Mouse (Mus musculus): Measurements from ENCODE around the gene Rnf115. TPM values are rescaled to one million over a fixed set of nuclear protein-coding genes. Genes with fewer than 3 reads are reported as not detected.

The Rnf115 gene
- polyA plus RNA-seq, 1 experiment from 2014 or later: 42.0 TPM

- no peak overlapping the region for H3K4me3 ChIP-seq (replicated peaks)
- H3K4me2 ChIP-seq (replicated peaks): no peak overlapping the region
- no peak overlapping the region for H3K27ac ChIP-seq (replicated peaks)
- 71% methylated on average over 7 of the region's 7 CpGs for WGBS
- no peaks in the 10 kb centered on the region for H3K9me3 ChIP-seq (replicated peaks)
- H3K27me3 ChIP-seq: no peaks in the 10 kb centered on the region
- no peaks in the 10 kb centered on the region for H3K36me3 ChIP-seq
- H3K9ac ChIP-seq: no peak overlapping the region
- no peak for ATAC-seq (ENCODE audit: insufficient number of reproducible peaks, low FRiP score, low TSS enrichment, low read depth)
- no peaks in the 10 kb centered on the region for H3K4me1 ChIP-seq
These were observed 111.7 kb downstream of the Rnf115 start for GRCm38 (mm10) chr3:96838996-96839645.

Other genes with a start within 250 kb of the Rnf115 start
- gene Hfe2, start 202.5 kb upstream of the Rnf115 start, polyA plus RNA-seq (2015; fragmentation: Nextera tagmentation; extraction: Ambion mirVana): 12.4 and 16.1 TPM in 2 replicates
- 179 and 184 TPM in 2 replicates for gene Txnip, start 169.7 kb upstream of the Rnf115 start, polyA plus RNA-seq (2015; fragmentation: Nextera tagmentation; extraction: Ambion mirVana)
- 1.5 and 2.0 TPM in 2 replicates for gene Gm16253, start 150.7 kb upstream of the Rnf115 start, polyA plus RNA-seq (2015; fragmentation: Nextera tagmentation; extraction: Ambion mirVana)
- 43.6 and 48.5 TPM in 2 replicates for gene Polr3gl, start 133.5 kb upstream of the Rnf115 start, polyA plus RNA-seq (2015; fragmentation: Nextera tagmentation; extraction: Ambion mirVana)
- 2.2 and 3.0 TPM in 2 replicates for gene Ankrd34a, start 131.0 kb upstream of the Rnf115 start, polyA plus RNA-seq (2015; fragmentation: Nextera tagmentation; extraction: Ambion mirVana)
- gene Lix1l, start 126.5 kb upstream of the Rnf115 start, polyA plus RNA-seq (2015; fragmentation: Nextera tagmentation; extraction: Ambion mirVana): 8.7 and 10.1 TPM in 2 replicates
- 119 and 121 TPM in 2 replicates for gene Rbm8a, start 97.7 kb upstream of the Rnf115 start, polyA plus RNA-seq (2015; fragmentation: Nextera tagmentation; extraction: Ambion mirVana)
- 54.7 and 58.7 TPM in 2 replicates for gene Pex11b, start 92.3 kb upstream of the Rnf115 start, polyA plus RNA-seq (2015; fragmentation: Nextera tagmentation; extraction: Ambion mirVana)
- 0.43 and 0.45 TPM in 2 replicates for gene Gm42957, start 92.2 kb upstream of the Rnf115 start, polyA plus RNA-seq (2015; fragmentation: Nextera tagmentation; extraction: Ambion mirVana)
- 6.3 and 6.9 TPM in 2 replicates for gene Itga10, start 82.1 kb upstream of the Rnf115 start, polyA plus RNA-seq (2015; fragmentation: Nextera tagmentation; extraction: Ambion mirVana)
- gene Ankrd35, start 57.5 kb upstream of the Rnf115 start, polyA plus RNA-seq (2015; fragmentation: Nextera tagmentation; extraction: Ambion mirVana): 10.2 TPM in 2 replicates
- gene Pias3, start 31.3 kb upstream of the Rnf115 start, polyA plus RNA-seq (2015; fragmentation: Nextera tagmentation; extraction: Ambion mirVana): 65.4 and 74.1 TPM in 2 replicates
- gene Nudt17, start 19.1 kb upstream of the Rnf115 start, polyA plus RNA-seq (2015; fragmentation: Nextera tagmentation; extraction: Ambion mirVana): 15.3 and 16.3 TPM in 2 replicates
- gene Polr3c, start within 50 bp of the Rnf115 start, polyA plus RNA-seq (2015; fragmentation: Nextera tagmentation; extraction: Ambion mirVana): 32.3 and 32.8 TPM in 2 replicates
- not detected in 2 replicates for gene Pdzk1, start 101.6 kb downstream of the Rnf115 start, polyA plus RNA-seq (2015; fragmentation: Nextera tagmentation; extraction: Ambion mirVana)
- 0.07 and 0.13 TPM in 2 replicates for gene Cd160, start 101.7 kb downstream of the Rnf115 start, polyA plus RNA-seq (2015; fragmentation: Nextera tagmentation; extraction: Ambion mirVana)
- 20.2 and 23.9 TPM in 2 replicates for gene Gja5, start 177.0 kb downstream of the Rnf115 start, polyA plus RNA-seq (2015; fragmentation: Nextera tagmentation; extraction: Ambion mirVana)
- 37.8 and 41.5 TPM in 2 replicates for gene Gpr89, start 177.7 kb downstream of the Rnf115 start, polyA plus RNA-seq (2015; fragmentation: Nextera tagmentation; extraction: Ambion mirVana)
- 0.03 and 0.07 TPM in 2 replicates for gene Gja8, start 198.4 kb downstream of the Rnf115 start, polyA plus RNA-seq (2015; fragmentation: Nextera tagmentation; extraction: Ambion mirVana)

Data from embryonic facial prominence, embryonic 15.5 days (tissue).